Mouse (Mus musculus): ENCODE results near the gene Klhl20.

Gene Klhl20

DNA sequence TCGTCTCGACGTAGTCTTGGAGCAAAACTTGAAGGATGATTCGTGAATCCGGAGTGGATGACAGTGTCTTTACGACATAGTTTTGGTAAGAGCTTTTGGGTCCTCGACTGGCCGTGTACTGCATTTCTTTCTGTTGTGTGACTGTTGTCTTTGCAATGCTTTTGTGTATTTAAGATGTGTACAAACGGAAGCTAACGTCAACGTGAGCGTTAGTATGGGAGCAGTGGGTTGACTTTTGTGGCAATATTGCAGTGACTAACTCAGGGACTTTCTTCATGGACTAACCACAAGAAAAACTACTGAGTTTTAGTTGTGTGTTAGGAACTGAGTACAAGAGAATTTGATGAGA is 60.1 kb downstream of the Klhl20 start:
- DNase-seq (ENCODE audit: extremely low read depth, low read depth): peak; percentile 37

DNA sequence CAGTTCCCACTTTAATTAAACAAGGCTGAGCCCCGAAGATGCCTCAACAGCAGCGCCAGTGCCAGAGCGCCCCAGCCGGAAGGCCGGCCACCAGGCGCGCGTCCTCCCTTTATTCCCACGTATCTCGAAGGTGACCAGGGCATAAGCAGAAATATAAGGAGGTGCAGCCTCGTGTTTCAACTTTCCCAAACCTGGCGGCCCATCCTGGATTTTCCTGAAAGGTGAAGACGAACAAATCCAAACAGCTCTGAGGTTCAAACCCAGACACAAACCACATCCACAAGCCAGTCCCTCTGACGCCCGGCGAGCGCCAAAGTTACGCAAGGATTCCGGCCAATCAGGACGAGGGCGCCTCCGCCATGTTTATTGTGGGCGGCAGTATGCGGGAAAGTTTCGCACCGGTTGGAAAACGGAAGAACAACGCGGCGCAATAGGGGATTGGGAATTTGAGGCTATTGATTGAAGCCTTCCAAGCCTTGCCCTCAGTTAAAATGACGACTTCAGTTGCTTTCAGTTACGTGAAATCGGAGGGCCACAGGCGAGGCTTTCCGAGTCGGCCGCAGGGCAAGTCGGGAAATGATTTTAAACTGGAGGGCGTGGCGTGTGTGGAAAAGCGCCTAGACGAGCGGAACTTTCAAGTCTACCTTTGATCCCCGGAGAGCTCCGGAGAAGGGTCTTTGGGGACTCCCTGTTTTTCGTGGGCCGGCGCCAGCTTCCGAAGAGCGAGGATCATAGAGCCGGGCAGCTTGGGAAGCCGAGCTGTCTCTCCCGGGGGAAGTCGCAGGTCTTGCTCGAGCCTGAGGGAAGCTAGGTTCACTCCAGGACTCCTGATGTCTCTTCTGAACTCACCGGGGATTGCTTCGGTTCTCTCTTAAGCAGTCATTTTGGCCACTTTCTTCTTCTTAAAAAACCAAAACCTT is 60.7 kb downstream of the Klhl20 start, which contains the start of the genes Dars2 and Cenpl:
Gene Dars2 (minus strand): TSS at position 307 of the 920 bp plus-strand sequence.
Gene Cenpl (plus strand): TSS at position 362 of the 920 bp plus-strand sequence.
- DNase-seq (ENCODE audit: extremely low read depth, low read depth): peak; percentile 95

DNA sequence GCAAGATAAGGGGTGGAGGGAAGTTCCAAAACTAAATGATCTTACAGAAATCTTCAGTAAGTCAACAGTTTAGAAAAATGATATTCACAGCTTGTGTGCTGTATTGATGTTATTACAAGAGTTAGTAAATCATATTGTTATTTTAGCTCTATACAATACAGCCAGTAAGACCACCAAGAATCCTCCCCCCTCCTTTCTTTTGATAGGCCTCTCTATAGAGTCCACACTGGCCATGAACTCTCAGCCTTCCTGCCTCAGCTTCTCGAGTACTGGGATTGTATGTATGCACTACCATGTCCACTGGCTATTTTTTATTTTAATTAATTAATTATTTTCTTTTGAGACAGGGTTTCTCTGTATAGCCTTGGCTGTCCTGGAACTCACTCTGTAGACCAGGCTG is 68.0 kb downstream of the Klhl20 start:
- DNase-seq (ENCODE audit: extremely low read depth, low read depth): no peak

DNA sequence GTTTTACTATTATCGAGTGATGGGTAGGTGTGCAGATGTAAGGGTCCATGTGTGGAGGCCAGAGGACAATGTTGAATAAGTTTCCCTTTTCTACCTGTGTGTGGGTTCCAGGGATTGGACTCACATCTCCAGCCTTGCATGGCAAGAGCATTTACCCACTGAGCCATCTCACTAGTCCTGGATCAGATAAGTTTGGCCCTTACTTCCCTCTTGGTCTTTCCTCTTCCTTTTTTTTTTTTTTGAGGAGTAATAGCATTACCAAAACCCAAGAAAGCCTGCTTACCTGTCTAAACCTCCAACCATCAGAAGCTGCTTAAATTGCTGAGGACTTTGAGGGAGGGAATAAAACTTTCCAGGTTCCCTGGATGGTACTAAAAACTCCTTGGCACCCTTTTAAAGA is 74.1 kb downstream of the Klhl20 start:
- peak; percentile 24 for DNase-seq (ENCODE audit: extremely low read depth, low read depth)

DNA sequence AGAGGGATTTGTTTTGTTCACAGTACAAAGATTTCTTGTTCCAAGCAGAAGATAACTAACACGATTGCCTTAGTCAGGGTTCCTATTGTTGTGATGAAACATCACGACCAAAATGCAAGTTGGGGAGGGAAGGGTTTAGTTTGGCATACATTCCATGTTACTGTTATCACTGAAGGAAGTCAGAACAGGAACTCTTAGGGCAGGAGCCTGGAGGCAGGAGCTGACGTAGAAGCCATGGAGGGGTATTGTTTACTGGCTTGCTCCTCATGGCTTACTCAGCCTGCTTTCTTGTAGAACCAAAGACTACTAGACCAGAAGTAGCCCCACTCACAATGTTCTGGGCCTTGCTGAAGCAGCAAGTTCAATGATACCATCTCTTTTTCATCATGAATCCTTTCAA is 84.3 kb downstream of the Klhl20 start:
- DNase-seq (ENCODE audit: extremely low read depth, low read depth): no peak

DNA sequence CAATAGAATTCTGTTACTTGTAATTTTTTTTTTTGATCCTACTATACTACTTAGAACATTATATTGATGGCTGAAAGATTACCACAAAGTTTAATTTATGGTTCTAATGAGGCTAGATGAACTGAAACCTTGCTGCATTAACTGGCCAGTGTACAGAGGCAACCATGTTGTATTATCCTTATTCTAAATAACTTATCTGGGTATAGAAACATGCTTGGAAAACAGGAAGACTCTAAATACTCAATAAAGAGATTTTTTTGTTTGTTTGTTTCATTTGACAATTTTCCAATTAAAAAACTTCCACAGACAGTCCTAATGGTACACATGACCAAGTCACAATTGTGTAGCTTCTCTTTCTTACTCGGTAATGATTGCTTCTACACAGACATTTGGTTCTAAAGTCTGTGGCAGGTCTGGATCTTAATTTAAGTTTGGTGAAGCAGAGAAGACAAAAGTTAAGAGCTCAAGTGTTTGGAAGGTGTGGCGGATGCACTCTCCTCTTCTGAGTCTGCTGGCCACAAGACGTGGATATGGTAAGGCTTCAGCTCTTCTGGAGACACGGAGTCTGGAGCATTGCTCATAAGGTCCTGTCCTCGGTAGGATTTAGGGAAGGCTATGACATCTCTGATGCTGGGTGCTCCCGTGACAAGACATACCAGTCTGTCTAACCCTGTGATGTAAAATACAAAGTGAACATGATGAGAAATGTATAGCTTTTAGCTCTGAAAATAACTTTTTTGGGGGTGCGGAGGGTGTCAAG is 89.9 kb downstream of the Klhl20 start:
- DNase-seq (ENCODE audit: extremely low read depth, low read depth): peak; percentile 24

DNA sequence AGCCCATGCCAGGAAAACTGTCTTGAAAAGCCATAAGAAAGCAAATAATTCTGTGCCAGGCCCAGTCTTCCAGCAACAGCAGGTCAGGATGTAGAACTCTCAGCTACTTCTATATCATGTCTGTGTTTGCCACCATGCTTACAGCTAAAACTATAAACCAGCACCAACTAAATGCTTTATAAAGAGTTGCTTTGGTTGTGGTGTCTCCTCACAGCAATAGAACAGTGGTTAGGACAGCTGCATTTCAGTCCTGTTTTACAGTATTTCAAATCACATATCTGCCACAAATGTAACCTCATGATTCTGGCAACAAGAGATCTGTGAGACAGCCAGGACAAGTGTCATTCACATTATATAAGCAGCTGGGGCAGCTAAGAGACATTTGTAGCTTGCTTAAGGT is 90.5 kb downstream of the Klhl20 start:
- DNase-seq (ENCODE audit: extremely low read depth, low read depth): peak; percentile 68

DNA sequence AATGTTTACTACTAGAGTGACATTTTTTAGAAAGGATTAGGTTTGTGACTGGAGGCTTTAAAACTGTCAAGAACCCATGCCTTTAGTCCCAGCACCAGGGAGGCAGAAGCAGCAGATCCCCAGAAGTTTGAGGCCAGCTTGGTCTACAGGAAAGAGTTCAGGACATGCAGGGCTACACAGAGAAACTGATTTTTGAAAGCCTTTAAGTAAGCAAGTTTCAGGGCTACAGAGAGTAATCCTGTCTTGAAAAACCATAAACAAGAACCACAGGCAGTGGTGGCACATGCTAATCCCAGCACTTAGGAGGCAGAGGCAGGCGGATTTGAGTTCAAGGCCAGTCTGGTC is 90.9 kb downstream of the Klhl20 start:
- no peak for DNase-seq (ENCODE audit: extremely low read depth, low read depth)

DNA sequence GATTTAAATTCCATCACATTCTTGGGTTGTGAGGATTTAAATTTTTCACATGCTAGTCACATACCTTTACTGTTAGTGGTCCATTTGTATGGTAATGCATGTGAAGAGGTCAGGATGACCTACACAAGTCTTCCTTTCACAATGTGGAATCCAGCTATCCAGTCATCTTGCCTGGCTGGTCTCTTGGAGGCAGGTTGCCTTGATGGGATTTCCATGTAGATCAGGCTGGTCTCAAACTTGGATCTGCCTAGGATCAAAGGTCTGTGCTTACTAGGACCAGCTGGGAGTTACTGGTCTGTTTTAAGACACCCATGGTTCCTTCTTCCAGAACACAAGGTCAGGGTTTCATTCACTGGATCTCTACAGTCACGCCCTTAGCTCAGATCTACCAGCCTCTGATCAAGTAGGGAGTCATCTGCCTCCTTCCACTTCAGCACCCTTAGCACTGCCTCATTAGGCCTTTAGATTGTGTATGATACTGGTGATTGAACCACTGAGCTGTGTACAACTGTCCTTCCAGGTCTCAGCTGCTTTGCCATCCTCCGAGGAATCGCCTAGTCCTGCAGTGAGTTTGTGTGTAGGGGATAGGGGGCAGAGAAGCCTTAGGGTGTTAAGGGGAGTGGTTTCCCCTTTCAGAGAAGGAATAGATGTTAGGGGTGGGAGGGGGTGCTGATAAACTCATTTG is 91.4 kb downstream of the Klhl20 start:
- DNase-seq (ENCODE audit: extremely low read depth, low read depth): peak; percentile 89

DNA sequence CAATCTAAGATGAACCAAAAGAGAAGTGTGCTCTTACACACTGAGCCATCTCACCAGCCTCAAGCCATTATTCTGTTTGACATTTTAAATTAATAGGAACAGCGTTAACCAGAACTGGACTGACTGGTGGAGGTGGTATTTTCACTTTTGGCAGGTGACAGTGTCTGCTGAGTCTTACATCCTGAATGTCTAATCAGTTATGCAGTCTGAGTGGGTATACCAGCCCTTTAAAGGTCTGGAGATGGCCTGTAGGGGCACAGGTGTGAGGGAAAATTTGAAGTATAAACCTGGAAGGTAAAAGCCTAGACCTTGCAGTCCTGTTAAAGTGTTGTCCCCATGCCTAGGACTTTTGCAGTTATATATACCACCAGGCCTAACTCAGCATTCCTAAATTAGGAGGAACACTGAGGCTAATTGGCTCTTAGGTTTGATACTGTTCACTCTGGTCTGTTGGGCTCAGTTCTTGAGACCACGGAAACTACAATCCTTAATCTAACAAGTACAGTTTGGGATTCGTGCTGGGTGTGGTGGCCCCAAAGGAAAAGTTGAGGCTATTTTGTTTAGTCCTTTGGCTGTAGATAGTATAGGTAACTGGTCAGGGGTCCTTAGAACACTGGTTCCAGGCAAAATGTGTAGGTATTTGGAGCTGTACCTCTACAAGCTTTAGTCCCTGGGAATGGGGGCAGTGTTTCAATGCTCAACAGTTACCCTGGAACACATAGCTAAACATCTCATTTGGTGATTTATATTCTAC is 92.2 kb downstream of the Klhl20 start:
- DNase-seq (ENCODE audit: extremely low read depth, low read depth): peak; percentile 68

All from MEL-GATA-1-ER (cell line).